Mouse (Mus musculus) liver, embryonic 12.5 days (tissue): ENCODE results near the gene Nos1ap. TPM values are rescaled to one million over a fixed set of nuclear protein-coding genes. Genes with fewer than 3 reads are reported as not detected.

Source experiments
- ATAC-seq: fragments of 200-750 bp; cut with Nextera tagmentation; 2 replicates; pipeline ENCODE4 v1.8.0; 2017; ENCODE audit warnings: moderate number of reproducible peaks, mild to moderate bottlenecking, moderate library complexity
- H3K27ac ChIP-seq: fragments of 300-500 bp; sonication (generic); 2 replicates; pipeline ENCODE4 v1.5.1; 2016; ENCODE audit warnings: mild to moderate bottlenecking
- H3K27me3 ChIP-seq: fragments of 300-500 bp; sonication (generic); replicated peaks from 2 replicates; pipeline ENCODE4 v1.6.1; 2016; ENCODE audit warnings: mild to moderate bottlenecking, moderate library complexity
- H3K36me3 ChIP-seq: fragments of 300-500 bp; sonication (generic); 2 replicates; pipeline ENCODE4 v1.6.1; 2016; ENCODE audit warnings: mild to moderate bottlenecking, moderate library complexity
- H3K4me1 ChIP-seq: fragments of 300-500 bp; sonication (generic); 2 replicates; pipeline ENCODE4 v1.6.1; 2016
- H3K4me2 ChIP-seq: fragments of 300-500 bp; sonication (generic); 2 replicates; pipeline ENCODE4 v1.6.1; 2016; ENCODE audit warnings: mild to moderate bottlenecking, moderate library complexity
- H3K4me3 ChIP-seq: fragments of 300-500 bp; sonication (generic); 2 replicates; pipeline ENCODE4 v1.5.1; 2016; ENCODE audit warnings: mild to moderate bottlenecking, moderate library complexity
- H3K9ac ChIP-seq: fragments of 300-500 bp; sonication (generic); 2 replicates; pipeline ENCODE4 v1.6.1; 2016; ENCODE audit warnings: mild to moderate bottlenecking, moderate library complexity
- H3K9me3 ChIP-seq: fragments of 300-500 bp; sonication (generic); replicated peaks from 2 replicates; pipeline ENCODE4 v1.6.1; 2016; ENCODE audit warnings: mild to moderate bottlenecking, moderate library complexity
- WGBS: fragments of 180-500 bp; shearing (Covaris S2); methylation state at CpG from one replicate; pipeline ENCODE4 v1.1.7; 2016; ENCODE audit not compliant: insufficient replicate concordance; 5-methylcytosine and 5-hydroxymethylcytosine counted together
- polyA plus RNA-seq: library from polyadenylated mRNA; unstranded; fragments of >200 nt; fragmentation: Nextera tagmentation; extraction: Ambion mirVana; gene quantifications from 2 replicates; pipeline ENCODE4 v1.2.1, GENCODE M21; 2016

Gene Nos1ap
- polyA plus RNA-seq, 1 experiment from 2014 or later = 6.2 TPM

DNA sequence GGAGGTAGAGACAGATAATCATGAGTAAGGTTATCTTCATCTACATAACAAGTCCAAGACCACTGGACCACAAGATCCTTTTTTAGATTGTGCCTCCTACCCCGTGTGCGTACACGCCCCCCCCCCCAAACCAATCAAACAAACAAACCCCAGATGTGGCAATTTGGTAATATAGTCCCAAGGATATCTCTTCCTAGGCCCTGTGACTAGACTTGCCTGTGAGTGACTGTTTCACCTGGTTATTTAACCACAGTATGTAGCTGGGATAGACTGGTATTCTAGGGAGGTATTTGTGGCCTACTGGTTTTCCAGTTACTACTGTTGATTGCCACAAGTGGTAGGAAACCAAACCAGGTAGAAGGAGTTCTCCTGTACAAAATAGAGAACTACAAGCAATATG lies 21.0 kb upstream of the Nos1ap start:
- no peak overlapping the region for H3K4me3 ChIP-seq
- H3K27ac ChIP-seq = peak overlapping the region; percentile 91
- H3K36me3 ChIP-seq = no peaks in the 10 kb centered on the region
- no peaks in the 10 kb centered on the region for H3K9me3 ChIP-seq
- 37% methylated on average over 3 of the region's 3 CpGs for WGBS
- ATAC-seq = peak; percentile 64
- H3K4me1 ChIP-seq = peaks cover 40% of the 10 kb centered on the region
- 0 out of 2 replicates have a peak overlapping the region, but pooled peaks have one; percentile 22 for H3K9ac ChIP-seq
- peak overlapping the region; percentile 41 for H3K4me2 ChIP-seq
- no peaks in the 10 kb centered on the region for H3K27me3 ChIP-seq

DNA sequence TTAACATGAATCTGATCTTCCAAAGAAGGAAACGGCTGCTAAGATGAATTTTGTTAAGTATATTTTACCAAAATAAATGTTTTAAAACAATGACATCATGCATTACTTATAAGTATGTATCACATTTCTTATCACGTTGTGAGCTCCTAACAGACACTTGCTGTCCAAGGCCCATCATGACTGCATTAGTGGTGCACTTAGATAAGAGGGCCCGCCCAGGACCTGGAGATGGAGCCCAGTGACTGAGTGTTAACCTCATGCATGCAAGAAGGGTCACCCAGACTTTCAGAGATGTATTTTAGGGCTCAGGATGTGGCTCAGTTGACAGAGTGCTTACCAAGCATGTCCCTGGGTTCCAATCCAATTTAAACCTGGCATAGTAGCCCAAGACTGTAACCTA lies 20.6 kb upstream of the Nos1ap start:
- Histone ChIP-seq H3K27me3 (no peaks in the 10 kb centered on the region; the same call in 1 of the 2 replicates), H3K4me3 (no peak overlapping the region), H3K36me3 (no peaks in the 10 kb centered on the region), H3K4me2 (peak overlapping the region; percentile 41), H3K9me3 (no peaks in the 10 kb centered on the region), H3K9ac (peak overlapping the region; percentile 49), H3K27ac (peak overlapping the region; percentile 91), H3K4me1 (peaks cover 40% of the 10 kb centered on the region)
- WGBS = 20% methylated on average over 3 of the region's 3 CpGs
- peak; percentile 99 for ATAC-seq

DNA sequence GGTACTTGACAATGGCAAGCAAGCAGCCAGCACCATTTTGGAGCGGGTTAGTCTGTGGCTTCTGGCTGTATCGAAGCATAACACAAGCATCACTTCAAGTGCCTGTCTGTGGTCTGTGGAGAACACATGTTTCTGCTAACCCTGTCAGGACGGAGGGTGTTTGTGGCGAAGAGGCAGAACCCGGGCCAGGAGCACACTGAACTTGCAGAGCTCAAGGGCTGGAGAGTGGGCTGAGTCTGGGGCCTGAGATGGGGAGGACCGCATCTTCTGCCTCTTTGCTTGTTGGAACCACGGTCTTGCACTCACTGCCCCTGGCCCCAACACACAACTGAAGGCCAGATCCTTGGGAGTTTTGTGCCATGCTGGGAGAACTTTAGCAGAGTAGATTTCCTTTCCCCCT lies 20.2 kb upstream of the Nos1ap start:
- H3K27me3 ChIP-seq = no peaks in the 10 kb centered on the region; the same call in 1 of the 2 replicates
- peak; percentile 67 for ATAC-seq
- 36% methylated on average over 7 of the region's 7 CpGs for WGBS
- no peaks in the 10 kb centered on the region for H3K9me3 ChIP-seq
- peaks cover 40% of the 10 kb centered on the region for H3K4me1 ChIP-seq
- H3K4me3 ChIP-seq = no peak overlapping the region
- H3K36me3 ChIP-seq = no peaks in the 10 kb centered on the region
- peak overlapping the region; percentile 49 for H3K9ac ChIP-seq
- peak overlapping the region; percentile 41 for H3K4me2 ChIP-seq
- peak overlapping the region; percentile 91 for H3K27ac ChIP-seq

DNA sequence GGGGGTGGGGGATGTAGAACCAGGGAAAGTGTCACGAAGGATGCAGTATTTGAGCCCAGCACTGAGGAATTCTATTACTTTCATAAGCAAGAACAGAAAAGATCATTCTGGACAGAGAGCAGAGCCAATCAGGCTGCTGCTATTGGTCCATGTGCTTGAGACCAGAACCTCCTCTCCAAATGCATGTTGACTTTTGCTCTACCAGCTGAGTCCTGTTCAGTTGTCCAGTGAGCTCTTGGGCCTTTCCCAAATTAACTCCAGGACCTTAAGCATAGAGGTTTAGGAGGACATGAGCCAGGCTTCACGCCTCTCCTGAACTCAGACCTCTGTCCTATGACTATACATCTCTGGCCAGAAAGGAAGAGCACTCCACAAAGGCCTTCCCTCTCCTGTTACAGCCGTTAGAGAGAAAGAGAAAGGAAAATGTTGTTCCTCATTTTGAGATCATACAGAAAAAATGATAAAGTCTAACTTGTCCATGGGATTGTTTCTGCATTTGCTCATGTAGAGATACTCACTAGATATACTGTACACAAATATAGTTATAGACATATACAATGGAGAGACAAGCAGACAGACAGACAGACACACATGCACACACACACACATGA lies 18.9 kb upstream of the Nos1ap start:
- peaks cover 40% of the 10 kb centered on the region for H3K4me1 ChIP-seq
- H3K4me2 ChIP-seq = no peak overlapping the region
- H3K9me3 ChIP-seq = no peaks in the 10 kb centered on the region
- no peak overlapping the region; the same call in 1 of the 2 replicates for H3K9ac ChIP-seq
- 68% methylated on average over 3 of the region's 3 CpGs for WGBS
- no peak overlapping the region for H3K4me3 ChIP-seq
- no peak for ATAC-seq
- H3K27ac ChIP-seq = peak overlapping the region; percentile 70; the same call in 1 of the 2 replicates
- H3K27me3 ChIP-seq = no peaks in the 10 kb centered on the region; the same call in 1 of the 2 replicates
- no peaks in the 10 kb centered on the region for H3K36me3 ChIP-seq

DNA sequence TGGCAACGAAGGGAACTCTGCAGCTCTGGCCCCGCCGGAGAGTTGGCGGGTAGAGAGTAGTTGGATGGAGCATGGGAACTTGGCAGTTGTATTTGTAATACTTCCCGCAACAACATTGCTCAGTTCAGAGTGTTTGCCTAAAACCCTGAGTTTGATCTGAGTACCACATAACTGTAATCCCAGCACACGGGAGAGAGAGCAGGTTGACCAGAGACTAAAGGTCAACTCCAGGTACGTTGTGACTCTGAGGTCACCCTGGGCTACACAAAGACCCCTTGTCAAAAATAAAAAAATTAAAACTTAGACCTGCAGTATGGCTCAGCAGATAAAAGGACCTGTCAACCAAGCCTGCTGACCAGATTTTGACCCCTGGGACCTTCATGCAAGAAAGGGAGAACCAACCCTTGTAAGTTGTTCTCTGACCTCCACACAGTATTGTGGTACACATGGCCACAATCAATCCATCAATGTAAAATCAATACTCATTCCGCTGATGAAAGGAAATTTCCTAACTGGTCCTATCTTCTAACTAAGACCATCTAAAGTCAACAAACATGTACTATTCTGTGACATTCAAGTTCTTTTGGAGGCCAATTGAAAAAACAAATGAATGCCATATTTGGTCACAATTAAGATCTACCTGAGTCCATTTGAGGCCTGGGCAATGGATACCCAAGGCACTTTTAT lies 17.7 kb upstream of the Nos1ap start:
- 82% methylated on average over 8 of the region's 8 CpGs for WGBS
- Histone ChIP-seq H3K27ac (no peak overlapping the region), H3K4me2 (no peak overlapping the region), H3K9me3 (no peaks in the 10 kb centered on the region), H3K27me3 (peaks cover 3% of the 10 kb centered on the region; the same call in 1 of the 2 replicates), H3K4me1 (peaks cover 36% of the 10 kb centered on the region), H3K36me3 (no peaks in the 10 kb centered on the region), H3K4me3 (no peak overlapping the region), H3K9ac (no peak overlapping the region)
- ATAC-seq = no peak

DNA sequence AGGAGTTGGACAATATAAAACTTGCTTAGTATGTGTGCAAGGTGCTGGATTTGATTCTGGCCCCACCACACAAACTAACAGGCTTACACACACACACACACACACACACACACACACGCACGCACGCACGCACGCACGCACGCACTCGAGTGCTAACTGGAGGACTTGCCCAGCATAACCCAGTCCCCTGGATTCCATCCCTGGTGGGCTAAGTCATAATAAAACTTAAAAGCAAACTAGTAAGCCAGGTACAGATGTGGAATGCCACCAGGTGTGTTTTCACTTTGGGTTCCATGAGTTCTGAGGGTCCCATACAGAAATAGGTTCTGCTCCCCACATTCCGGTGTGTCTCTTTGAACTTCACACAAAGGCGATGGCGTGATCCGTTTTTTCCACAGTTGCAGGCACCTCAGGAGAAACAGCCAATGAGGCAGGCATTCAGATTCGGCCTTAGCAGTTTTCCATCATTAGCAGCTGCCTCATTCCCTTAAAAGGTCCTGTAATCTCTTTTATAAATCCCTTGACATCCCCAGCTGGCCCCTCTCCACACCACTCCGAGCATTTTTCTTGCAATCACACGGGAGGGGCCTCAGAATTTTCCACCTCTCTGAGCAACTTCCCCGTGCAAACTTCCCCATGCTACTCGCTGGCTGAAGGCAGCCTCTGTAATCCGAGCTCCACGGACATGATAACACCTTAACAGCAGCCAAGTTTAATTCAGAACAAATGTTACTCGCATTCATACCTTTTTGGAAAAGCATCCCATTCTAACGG lies 15.8 kb upstream of the Nos1ap start:
- no peak overlapping the region for H3K4me3 ChIP-seq
- H3K27ac ChIP-seq = no peak overlapping the region
- H3K9me3 ChIP-seq = no peaks in the 10 kb centered on the region
- no peak overlapping the region for H3K9ac ChIP-seq
- no peaks in the 10 kb centered on the region for H3K36me3 ChIP-seq
- H3K4me2 ChIP-seq = no peak overlapping the region
- H3K27me3 ChIP-seq = peaks cover 3% of the 10 kb centered on the region; the same call in 1 of the 2 replicates
- H3K4me1 ChIP-seq = peaks cover 18% of the 10 kb centered on the region
- no peak for ATAC-seq
- WGBS = 67% methylated on average over 21 of the region's 21 CpGs

DNA sequence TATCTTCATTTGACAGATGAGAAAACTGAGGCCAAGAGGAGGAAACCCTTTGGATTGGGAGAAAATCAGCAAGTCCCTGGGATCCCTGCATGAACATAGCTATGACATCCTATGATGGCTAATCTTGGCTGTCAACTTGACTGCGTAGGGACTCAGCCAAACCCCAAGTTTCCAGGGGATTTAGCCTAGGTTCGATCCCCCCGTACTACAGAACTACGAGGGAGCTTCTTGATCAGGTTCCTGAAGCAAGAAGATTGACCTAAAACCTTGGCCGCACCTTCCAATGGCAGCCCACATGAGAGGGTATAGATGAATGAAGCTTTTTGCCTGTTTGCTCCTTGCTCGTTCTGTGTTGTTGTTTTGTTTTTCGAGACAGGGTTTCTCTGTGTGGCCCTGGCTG lies 4.9 kb upstream of the Nos1ap start:
- Histone ChIP-seq H3K36me3 (no peaks in the 10 kb centered on the region), H3K4me2 (no peak overlapping the region), H3K9ac (no peak overlapping the region), H3K4me1 (peaks cover 9% of the 10 kb centered on the region; the same call in 1 of the 2 replicates), H3K27me3 (peaks cover 21% of the 10 kb centered on the region), H3K27ac (no peak overlapping the region), H3K4me3 (no peak overlapping the region), H3K9me3 (peaks cover 8% of the 10 kb centered on the region; the same call in 1 of the 2 replicates)
- 83% methylated on average over 7 of the region's 7 CpGs for WGBS
- no peak for ATAC-seq

DNA sequence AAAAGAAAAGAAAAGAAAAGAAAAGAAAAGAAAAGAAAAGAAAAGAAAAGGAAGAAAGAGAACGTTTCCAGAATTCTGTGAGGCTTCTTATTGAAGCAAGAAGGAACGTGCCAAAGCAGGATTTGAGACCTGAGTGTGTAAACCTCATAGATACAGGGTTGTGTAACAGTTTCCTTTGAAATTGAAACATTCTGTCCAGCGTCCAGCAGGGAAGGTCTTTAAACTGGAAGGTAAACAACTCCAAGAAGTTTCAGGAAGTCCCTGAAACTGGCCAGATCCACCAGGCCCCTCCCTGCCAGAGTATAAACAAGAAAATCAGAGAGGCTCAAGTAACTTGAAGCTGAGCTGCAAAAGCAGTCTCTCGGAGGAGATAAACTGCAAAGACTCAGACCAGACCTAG lies 870 bp upstream of the Nos1ap start:
- H3K4me2 ChIP-seq = no peak overlapping the region
- H3K4me1 ChIP-seq = peaks cover 25% of the 10 kb centered on the region
- no peak overlapping the region for H3K4me3 ChIP-seq
- no peak for ATAC-seq
- no peaks in the 10 kb centered on the region for H3K9me3 ChIP-seq
- no peak overlapping the region for H3K9ac ChIP-seq
- peaks cover 58% of the 10 kb centered on the region for H3K27me3 ChIP-seq
- WGBS = 45% methylated on average over 4 of the region's 4 CpGs
- no peak overlapping the region for H3K27ac ChIP-seq
- peaks cover 3% of the 10 kb centered on the region; the same call in 1 of the 2 replicates for H3K36me3 ChIP-seq

DNA sequence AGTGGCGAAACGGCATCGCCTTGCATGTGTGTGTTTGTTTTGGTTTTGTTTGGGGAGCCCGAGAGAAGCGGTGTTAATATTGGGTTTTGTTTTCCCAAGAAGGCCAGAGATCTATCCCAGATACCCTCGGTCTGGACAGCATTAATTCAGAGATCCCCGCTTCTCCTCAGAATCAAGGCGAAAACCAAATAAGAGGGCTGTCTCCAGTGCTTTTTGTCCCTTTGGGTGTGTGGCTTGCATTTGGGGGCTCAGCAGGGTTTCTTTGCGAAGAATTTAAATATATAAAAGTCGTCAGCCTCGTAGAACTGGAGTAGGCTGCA lies 340 bp upstream of the Nos1ap start:
- Histone ChIP-seq H3K36me3 (peaks cover 8% of the 10 kb centered on the region), H3K27me3 (peaks cover 58% of the 10 kb centered on the region), H3K27ac (peak overlapping the region; percentile 45; the same call in 1 of the 2 replicates), H3K9ac (peak overlapping the region; percentile 90), H3K9me3 (no peaks in the 10 kb centered on the region), H3K4me3 (peak overlapping the region; percentile 85), H3K4me2 (peak overlapping the region; percentile 99), H3K4me1 (peaks cover 25% of the 10 kb centered on the region)
- ATAC-seq = peak; percentile 6; the same call in 1 of the 2 replicates
- 5% methylated on average over 11 of the region's 11 CpGs for WGBS

DNA sequence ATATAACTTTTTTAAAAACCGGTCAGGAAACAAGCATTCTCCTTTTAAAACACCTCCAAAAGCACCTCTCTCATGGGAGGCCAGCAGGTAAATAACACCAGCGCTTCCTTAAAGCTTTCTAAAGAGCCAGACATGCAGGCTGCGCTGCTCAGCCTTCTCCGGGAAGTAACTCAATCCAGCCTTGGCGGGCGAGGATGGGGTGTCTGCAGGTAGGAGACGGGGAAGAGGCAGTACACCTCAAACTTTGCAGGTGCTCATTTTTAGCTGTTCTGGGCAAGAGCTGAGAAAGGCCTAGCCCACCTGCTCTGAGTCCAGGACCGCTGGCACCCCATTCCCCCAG lies 812 bp downstream of the Nos1ap start:
- H3K36me3 ChIP-seq = peaks cover 8% of the 10 kb centered on the region
- H3K27ac ChIP-seq = no peak overlapping the region
- 16% methylated on average over 8 of the region's 8 CpGs for WGBS
- no peak for ATAC-seq
- H3K4me3 ChIP-seq = peak overlapping the region; percentile 85
- H3K9me3 ChIP-seq = no peaks in the 10 kb centered on the region
- peak overlapping the region; percentile 99 for H3K4me2 ChIP-seq
- H3K27me3 ChIP-seq = peaks cover 58% of the 10 kb centered on the region
- H3K9ac ChIP-seq = peak overlapping the region; percentile 90
- peaks cover 25% of the 10 kb centered on the region for H3K4me1 ChIP-seq

DNA sequence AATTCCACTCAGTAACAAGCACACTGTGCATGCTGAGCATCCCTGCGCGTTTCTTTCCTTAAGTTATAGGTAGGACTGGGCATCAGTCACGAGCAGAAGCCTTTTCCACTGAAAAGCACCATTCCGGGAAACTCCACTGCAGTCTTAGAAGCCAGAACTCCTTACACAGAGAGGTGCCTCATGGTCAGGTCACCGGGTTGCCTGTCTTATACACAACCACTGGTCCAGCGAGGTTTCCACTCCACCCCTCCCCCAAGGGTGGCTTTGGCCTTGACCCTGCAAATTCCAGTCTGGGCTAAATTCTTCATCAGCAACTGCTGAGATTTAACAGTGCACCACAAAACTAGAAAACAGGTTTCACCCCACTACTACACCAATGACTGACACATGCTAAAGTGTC lies 1.3 kb downstream of the Nos1ap start:
- H3K9me3 ChIP-seq = no peaks in the 10 kb centered on the region
- H3K9ac ChIP-seq = 0 out of 2 replicates have a peak overlapping the region, but pooled peaks have one; percentile 90
- WGBS = 46% methylated on average over 6 of the region's 6 CpGs
- H3K4me3 ChIP-seq = peak overlapping the region; percentile 85
- peaks cover 58% of the 10 kb centered on the region for H3K27me3 ChIP-seq
- peaks cover 25% of the 10 kb centered on the region for H3K4me1 ChIP-seq
- no peak overlapping the region for H3K27ac ChIP-seq
- H3K4me2 ChIP-seq = peak overlapping the region; percentile 99
- H3K36me3 ChIP-seq = peaks cover 8% of the 10 kb centered on the region
- ATAC-seq = no peak

DNA sequence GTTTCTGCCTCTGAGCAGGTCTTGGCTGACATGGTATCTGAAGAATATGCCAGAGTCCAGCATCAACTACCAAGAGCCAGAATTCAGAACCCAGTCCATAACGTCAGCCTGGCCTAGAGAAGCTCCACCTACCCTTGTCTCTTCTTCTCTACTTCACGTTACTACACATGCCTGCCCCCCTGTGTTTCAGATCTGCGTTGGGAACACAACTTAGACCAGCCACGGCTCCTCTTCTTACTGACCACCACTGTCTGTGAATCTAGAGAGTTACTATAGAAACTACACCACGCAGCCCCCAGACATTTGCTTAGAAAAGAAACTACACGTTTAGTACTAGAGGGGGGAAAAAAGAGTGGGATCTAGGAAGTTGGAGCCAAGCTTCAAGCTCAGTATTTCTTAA lies 2.9 kb downstream of the Nos1ap start:
- no peak overlapping the region for H3K9ac ChIP-seq
- H3K4me3 ChIP-seq = no peak overlapping the region
- peaks cover 25% of the 10 kb centered on the region for H3K4me1 ChIP-seq
- H3K27me3 ChIP-seq = peaks cover 57% of the 10 kb centered on the region
- ATAC-seq = no peak
- 64% methylated on average over 6 of the region's 6 CpGs for WGBS
- peaks cover 8% of the 10 kb centered on the region for H3K36me3 ChIP-seq
- no peaks in the 10 kb centered on the region for H3K9me3 ChIP-seq
- H3K27ac ChIP-seq = no peak overlapping the region
- no peak overlapping the region for H3K4me2 ChIP-seq
